Mouse (Mus musculus) erythroblast, embryonic 14.5 days (primary cell): ENCODE results near the gene Col23a1.

Source experiments
- GATA1 ChIP-seq: IDR thresholded peaks from 2 replicates; pipeline ENCODE4 v1.6.1; 2012; ENCODE audit warnings: low read length, inconsistent platforms, mixed read lengths
- TAL1 ChIP-seq: IDR thresholded peaks from 3 replicates; pipeline ENCODE4 v1.6.1; 2012; ENCODE audit warnings: low read length, inconsistent platforms, mixed read lengths

DNA sequence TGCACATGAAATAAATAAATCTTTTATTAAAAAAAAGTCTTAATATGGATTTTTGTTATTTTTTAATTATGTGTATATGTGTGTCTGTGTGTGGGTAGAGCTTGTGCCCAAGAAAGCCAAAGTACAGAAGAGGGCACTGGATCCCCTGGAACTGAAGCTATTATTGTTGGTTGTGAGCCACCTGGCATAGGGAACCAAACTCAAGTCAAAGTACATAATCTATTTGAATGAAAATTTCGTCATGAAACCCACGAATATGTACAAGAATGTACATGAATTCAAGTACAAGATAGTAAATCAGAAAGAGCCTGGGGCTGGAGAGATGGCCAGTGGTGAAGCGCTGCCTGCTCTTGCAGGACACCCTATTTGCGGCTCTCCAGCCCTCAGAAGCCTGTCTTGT, 158.5 kb downstream of the Col23a1 start:
- TF ChIP-seq TAL1: no peak
- TF ChIP-seq GATA1: no peak
